In the genomic region with DNA sequence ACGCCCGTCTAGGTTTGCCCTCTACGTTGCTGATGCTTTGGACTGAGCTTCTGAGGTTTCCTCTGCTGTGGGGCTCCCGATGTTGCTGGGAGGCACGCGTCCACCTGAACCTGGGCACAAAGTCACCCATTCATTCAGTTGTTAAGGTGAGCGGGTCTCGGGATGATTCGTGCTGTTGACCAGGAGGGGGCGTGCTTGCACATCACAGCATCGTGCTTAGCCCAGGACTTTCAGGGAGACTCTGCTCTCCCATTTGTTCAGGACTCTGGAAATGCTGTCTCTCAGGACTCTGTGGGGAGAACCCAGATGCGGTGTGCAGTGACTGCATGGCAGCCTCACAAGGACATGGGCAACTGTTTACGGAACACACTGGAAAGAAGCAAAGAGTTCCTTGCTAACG, we compare ENCODE assay signal across 16 mouse cellular contexts. TPM values are rescaled to one million over a fixed set of nuclear protein-coding genes. Genes with fewer than 3 reads are reported as not detected.
DNase-seq lines count a peak whose midpoint lies in the region; ATAC-seq and TF ChIP-seq lines count a peak whose summit lies in the region.
"Had no signal": no experiment of that assay in that cellular context is flagged by ENCODE, and none has a peak within 500 bp of the region (broad histone marks: within the 10 kb centered on the region; RNA-seq: fewer than 3 reads in every experiment).

No protein-coding gene starts in this region.

- TF ChIP-seq EP300 in lung, postnatal 0 days (IDR thresholded peaks at IDR 0.05), result no peak

- WGBS in intestine, embryonic 15.5 days, result 39% methylated on average over 14 of the region's 14 CpGs
- WGBS in intestine, embryonic 16.5 days, result 32% methylated on average over 14 of the region's 14 CpGs
- WGBS in lung, postnatal 0 days, result 32% methylated on average over 14 of the region's 14 CpGs

- H3K4me3 ChIP-seq in intestine, embryonic 15.5 days (replicated peaks), result no peak overlapping the region
- H3K4me3 ChIP-seq in intestine, embryonic 16.5 days (ENCODE audit: low read length), result no peak overlapping the region
- H3K4me3 ChIP-seq in lung, postnatal 0 days (ENCODE audit: low read depth, low read length), result no peak overlapping the region
- H3K4me3 ChIP-seq: megakaryocyte, embryonic 14.5 days; myocyte had no signal

- H3K36me3 ChIP-seq in intestine, embryonic 15.5 days, result no peaks in the 10 kb centered on the region
- no peaks in the 10 kb centered on the region for H3K36me3 ChIP-seq in intestine, embryonic 16.5 days (ENCODE audit: control insufficient read depth, insufficient read depth, low read length)
- no peaks in the 10 kb centered on the region for H3K36me3 ChIP-seq in lung, postnatal 0 days (ENCODE audit: insufficient read depth, low read length)

- H3K9me3 ChIP-seq in intestine, embryonic 15.5 days, result no peaks in the 10 kb centered on the region
- H3K9me3 ChIP-seq in intestine, embryonic 16.5 days (ENCODE audit: control insufficient read depth, low read length), result no peaks in the 10 kb centered on the region
- no peaks in the 10 kb centered on the region for H3K9me3 ChIP-seq in lung, postnatal 0 days (ENCODE audit: low read length)

- DNase-seq in CD4-positive, CD25-positive, alpha-beta regulatory T cell, adult 2 months (ENCODE audit: low read depth, low spot score), result peak; percentile 2
- no peak for DNase-seq in lung, postnatal 0 days (ENCODE audit: low spot score)
- no peak for DNase-seq in lung, postnatal 4 days
- DNase-seq in testis, postnatal 14 days (ENCODE audit: low spot score), result peak; percentile 46
- DNase-seq in frontal cortex, postnatal 36 days (ENCODE audit: low spot score in 2 of 2), result no peak
- DNase-seq: adrenal gland, adult 8-10 months; cerebellum, adult 11 months; kidney, adult 9 months; layer of hippocampus, postnatal 36 days; right cerebral cortex, postnatal 4 days had no signal

- H3K4me2 ChIP-seq in intestine, embryonic 15.5 days (replicated peaks), result 0 out of 2 replicates have a peak overlapping the region, but pooled peaks have one; percentile 9
- no peak overlapping the region for H3K4me2 ChIP-seq in intestine, embryonic 16.5 days (ENCODE audit: low read depth, low read length)
- H3K4me2 ChIP-seq in lung, postnatal 0 days (replicated peaks; ENCODE audit: low read depth, low read length), result no peak overlapping the region

- no peak for ATAC-seq in CD4-positive, CD25-positive, alpha-beta regulatory T cell, adult 4 months
- no peak for ATAC-seq in intestine, embryonic 15.5 days
- ATAC-seq in intestine, embryonic 16.5 days, result no peak
- ATAC-seq in lung, postnatal 0 days, result no peak

- no peak overlapping the region for H3K9ac ChIP-seq in intestine, embryonic 15.5 days
- no peak overlapping the region for H3K9ac ChIP-seq in intestine, embryonic 16.5 days (ENCODE audit: low read depth, low read length)
- no peak overlapping the region for H3K9ac ChIP-seq in lung, postnatal 0 days (replicated peaks; ENCODE audit: low read depth)

- no peaks in the 10 kb centered on the region for H3K27me3 ChIP-seq in intestine, embryonic 15.5 days (replicated peaks)
- no peaks in the 10 kb centered on the region for H3K27me3 ChIP-seq in intestine, embryonic 16.5 days (replicated peaks; ENCODE audit: control insufficient read depth, insufficient read depth, low read length)
- 0 out of 2 replicates have a peak, but pooled peaks cover 4% of the 10 kb centered on the region for H3K27me3 ChIP-seq in lung, postnatal 0 days (replicated peaks; ENCODE audit: insufficient read depth, low read length)
- H3K27me3 ChIP-seq: megakaryocyte, embryonic 14.5 days had no signal

- TF ChIP-seq CTCF in lung, postnatal 0 days (IDR thresholded peaks at IDR 0.05), result peak; percentile 62

- H3K27ac ChIP-seq in intestine, embryonic 15.5 days, result no peak overlapping the region
- H3K27ac ChIP-seq in intestine, embryonic 16.5 days (ENCODE audit: low read length), result no peak overlapping the region
- H3K27ac ChIP-seq in lung, postnatal 0 days (ENCODE audit: low read length), result no peak overlapping the region

- H3K4me1 ChIP-seq in intestine, embryonic 15.5 days (replicated peaks), result no peaks in the 10 kb centered on the region
- H3K4me1 ChIP-seq in intestine, embryonic 16.5 days (ENCODE audit: control insufficient read depth, insufficient read depth, low read length), result no peaks in the 10 kb centered on the region
- no peaks in the 10 kb centered on the region for H3K4me1 ChIP-seq in lung, postnatal 0 days (ENCODE audit: insufficient read depth, low read depth, low read length)
- H3K4me1 ChIP-seq: megakaryocyte, embryonic 14.5 days had no signal

RNA-seq across cellular contexts. Expression of gene Spata18, which starts 53.1 kb away (rescaled TPM):
- polyA plus RNA-seq in CD4-positive, CD25-positive, alpha-beta regulatory T cell, adult 4 months (2017; shearing (Covaris generic)), result not detected
- 0.28 and 0.38 TPM in 2 replicates for polyA plus RNA-seq in intestine, embryonic 15.5 days (2015; fragmentation: Nextera tagmentation; extraction: Ambion mirVana)
- polyA plus RNA-seq in intestine, embryonic 16.5 days (2015; fragmentation: Nextera tagmentation; extraction: Ambion mirVana), result 0.31 and 0.55 TPM in 2 replicates
- 6.6 and 8.3 TPM in 2 replicates for polyA plus RNA-seq in lung, postnatal 0 days (2015; fragmentation: Nextera tagmentation; extraction: Ambion mirVana)
- polyA plus RNA-seq: liver, adult 2 months; myocyte had no signal

RNA-seq across cellular contexts. Expression of gene Sgcb, which starts 56.7 kb away (rescaled TPM):
- polyA plus RNA-seq in CD4-positive, CD25-positive, alpha-beta regulatory T cell, adult 4 months (2017; shearing (Covaris generic)), result 10 to 100 TPM; 11.1 to 16.5 TPM
- 17.8 and 19.7 TPM in 2 replicates for polyA plus RNA-seq in intestine, embryonic 15.5 days (2015; fragmentation: Nextera tagmentation; extraction: Ambion mirVana)
- 16.5 and 16.6 TPM in 2 replicates for polyA plus RNA-seq in intestine, embryonic 16.5 days (2015; fragmentation: Nextera tagmentation; extraction: Ambion mirVana)
- 16.4 and 16.6 TPM in 2 replicates for polyA plus RNA-seq in lung, postnatal 0 days (2015; fragmentation: Nextera tagmentation; extraction: Ambion mirVana)

Comparison
In these comparisons a context has a peak if more than half of its experiments do, and no peak if none do; other contexts are left out.
1. DNase-seq: peak in CD4-positive, CD25-positive, alpha-beta regulatory T cell, adult 2 months (single experiment) and testis, postnatal 14 days (single experiment); none in lung, postnatal 0 days (single experiment), lung, postnatal 4 days (0 of 2) and frontal cortex, postnatal 36 days (0 of 2).